Mouse (Mus musculus): ENCODE data around the gene Phc3. TPM values are rescaled to one million over a fixed set of nuclear protein-coding genes. Genes with fewer than 3 reads are reported as not detected.

Phc3 gene
- polyA plus RNA-seq (2014; fragmentation: Nextera tagmentation; extraction: Ambion mirVana) = 6.9 and 7.9 TPM in 2 replicates

- peak within 1 kb of the TSS; percentile 95 for H3K4me3 ChIP-seq (ENCODE audit: low read depth, low read length)
- H3K27ac ChIP-seq (replicated peaks; ENCODE audit: low read depth, low read length) = peak within 1 kb of the TSS; percentile 86
- H3K9me3 ChIP-seq (ENCODE audit: control insufficient read depth, low read length) = no peaks in the 10 kb centered on the region
- H3K27me3 ChIP-seq (replicated peaks; ENCODE audit: control insufficient read depth, insufficient read depth, low read length) = no peaks in the 10 kb centered on the region
- peak within 1 kb of the TSS; percentile 70 for H3K4me2 ChIP-seq (ENCODE audit: low read depth, low read length)
- 1% methylated on average over 15 of the region's 34 CpGs for WGBS
- peaks cover 20% of the 10 kb centered on the region for H3K36me3 ChIP-seq (ENCODE audit: control insufficient read depth, insufficient read depth, low read length)
- peak; percentile 91 for ATAC-seq (ENCODE audit: low read depth)
- H3K9ac ChIP-seq (ENCODE audit: low read depth, low read length) = peak within 1 kb of the TSS; percentile 96
- DNase-seq (ENCODE audit: low spot score) = peak; percentile 98
- peaks cover 17% of the 10 kb centered on the region for H3K4me1 ChIP-seq (ENCODE audit: control insufficient read depth, insufficient read depth, low read length)
Measured at GRCm38 (mm10) chr3:30969104-30969581, at the start of gene Phc3. Gene Phc3 (minus strand): TSS chr3:30969415.

GRCm38 (mm10) chr3:31017652-31018051 is 48.4 kb upstream of the Phc3 start:
- Histone ChIP-seq H3K36me3 (ENCODE audit: control insufficient read depth, insufficient read depth, low read length) (peaks cover 22% of the 10 kb centered on the region; the same call in 1 of the 2 replicates), H3K4me1 (ENCODE audit: control insufficient read depth, insufficient read depth, low read length) (peaks cover 40% of the 10 kb centered on the region), H3K9ac (ENCODE audit: low read depth, low read length) (no peak overlapping the region), H3K4me2 (ENCODE audit: low read depth, low read length) (no peak overlapping the region), H3K9me3 (ENCODE audit: control insufficient read depth, low read length) (no peaks in the 10 kb centered on the region), H3K27ac (replicated peaks; ENCODE audit: low read depth, low read length) (no peak overlapping the region), H3K27me3 (replicated peaks; ENCODE audit: control insufficient read depth, insufficient read depth, low read length) (no peaks in the 10 kb centered on the region), H3K4me3 (ENCODE audit: low read depth, low read length) (no peak overlapping the region)
- no peak for DNase-seq (ENCODE audit: low spot score)
- ATAC-seq (ENCODE audit: low read depth) = no peak
- WGBS = 47% methylated on average over 4 of the region's 4 CpGs

GRCm38 (mm10) chr3:31016594-31017196 is 47.5 kb upstream of the Phc3 start:
- ATAC-seq (ENCODE audit: low read depth) (peak; percentile 7; the same call in 1 of the 2 replicates), DNase-seq (ENCODE audit: low spot score) (no peak)
- no peak overlapping the region for H3K4me2 ChIP-seq (ENCODE audit: low read depth, low read length)
- no peaks in the 10 kb centered on the region for H3K9me3 ChIP-seq (ENCODE audit: control insufficient read depth, low read length)
- no peaks in the 10 kb centered on the region for H3K27me3 ChIP-seq (replicated peaks; ENCODE audit: control insufficient read depth, insufficient read depth, low read length)
- WGBS = 23% methylated on average over 9 of the region's 9 CpGs
- H3K4me1 ChIP-seq (ENCODE audit: control insufficient read depth, insufficient read depth, low read length) = peaks cover 33% of the 10 kb centered on the region
- peaks cover 22% of the 10 kb centered on the region; the same call in 1 of the 2 replicates for H3K36me3 ChIP-seq (ENCODE audit: control insufficient read depth, insufficient read depth, low read length)
- H3K9ac ChIP-seq (ENCODE audit: low read depth, low read length) = no peak overlapping the region
- no peak overlapping the region for H3K4me3 ChIP-seq (ENCODE audit: low read depth, low read length)
- no peak overlapping the region; the same call in 1 of the 2 replicates for H3K27ac ChIP-seq (replicated peaks; ENCODE audit: low read depth, low read length)

- DNase-seq (ENCODE audit: low spot score) = peak; percentile 63
- ATAC-seq (ENCODE audit: low read depth) = peak; percentile 47; the same call in 1 of the 2 replicates
Measured at GRCm38 (mm10) chr3:31015682-31016443, 46.6 kb upstream of the Phc3 start.

GRCm38 (mm10) chr3:31014374-31014773 is 45.2 kb upstream of the Phc3 start:
- H3K9me3 ChIP-seq (ENCODE audit: control insufficient read depth, low read length) = no peaks in the 10 kb centered on the region
- H3K27ac ChIP-seq (replicated peaks; ENCODE audit: low read depth, low read length) = no peak overlapping the region
- ATAC-seq (ENCODE audit: low read depth) (no peak), DNase-seq (ENCODE audit: low spot score) (peak; percentile 50)
- no peak overlapping the region for H3K4me3 ChIP-seq (ENCODE audit: low read depth, low read length)
- no peak overlapping the region for H3K9ac ChIP-seq (ENCODE audit: low read depth, low read length)
- H3K4me2 ChIP-seq (ENCODE audit: low read depth, low read length) = no peak overlapping the region
- WGBS = 67% methylated on average over 2 of the region's 2 CpGs
- H3K36me3 ChIP-seq (ENCODE audit: control insufficient read depth, insufficient read depth, low read length) = peaks cover 6% of the 10 kb centered on the region; the same call in 1 of the 2 replicates
- peaks cover 33% of the 10 kb centered on the region for H3K4me1 ChIP-seq (ENCODE audit: control insufficient read depth, insufficient read depth, low read length)
- no peaks in the 10 kb centered on the region for H3K27me3 ChIP-seq (replicated peaks; ENCODE audit: control insufficient read depth, insufficient read depth, low read length)

More at GRCm38 (mm10) chr3:31015682-31016443, 46.6 kb upstream of the Phc3 start:
- Histone ChIP-seq H3K4me2 (ENCODE audit: low read depth, low read length) (no peak overlapping the region), H3K9ac (ENCODE audit: low read depth, low read length) (no peak overlapping the region), H3K27me3 (replicated peaks; ENCODE audit: control insufficient read depth, insufficient read depth, low read length) (no peaks in the 10 kb centered on the region), H3K4me3 (ENCODE audit: low read depth, low read length) (no peak overlapping the region), H3K27ac (replicated peaks; ENCODE audit: low read depth, low read length) (peak overlapping the region; percentile 21), H3K4me1 (ENCODE audit: control insufficient read depth, insufficient read depth, low read length) (peaks cover 33% of the 10 kb centered on the region), H3K36me3 (ENCODE audit: control insufficient read depth, insufficient read depth, low read length) (peaks cover 20% of the 10 kb centered on the region; the same call in 1 of the 2 replicates), H3K9me3 (ENCODE audit: control insufficient read depth, low read length) (no peaks in the 10 kb centered on the region)
- WGBS = 68% methylated on average over 10 of the region's 10 CpGs

- H3K4me3 ChIP-seq (ENCODE audit: low read depth, low read length) = no peak overlapping the region
- DNase-seq (ENCODE audit: low spot score) (no peak), ATAC-seq (ENCODE audit: low read depth) (no peak)
- H3K4me1 ChIP-seq (ENCODE audit: control insufficient read depth, insufficient read depth, low read length) = peaks cover 9% of the 10 kb centered on the region
- no peak overlapping the region for H3K27ac ChIP-seq (replicated peaks; ENCODE audit: low read depth, low read length)
- peaks cover 4% of the 10 kb centered on the region; the same call in 1 of the 2 replicates for H3K36me3 ChIP-seq (ENCODE audit: control insufficient read depth, insufficient read depth, low read length)
- no peaks in the 10 kb centered on the region for H3K9me3 ChIP-seq (ENCODE audit: control insufficient read depth, low read length)
- 78% methylated on average over 6 of the region's 6 CpGs for WGBS
- no peaks in the 10 kb centered on the region for H3K27me3 ChIP-seq (replicated peaks; ENCODE audit: control insufficient read depth, insufficient read depth, low read length)
- no peak overlapping the region for H3K4me2 ChIP-seq (ENCODE audit: low read depth, low read length)
- no peak overlapping the region for H3K9ac ChIP-seq (ENCODE audit: low read depth, low read length)
Measured at GRCm38 (mm10) chr3:31004320-31005209, 35.4 kb upstream of the Phc3 start.

GRCm38 (mm10) chr3:31001048-31001676 is 31.9 kb upstream of the Phc3 start:
- Histone ChIP-seq H3K27ac (replicated peaks; ENCODE audit: low read depth, low read length) (no peak overlapping the region), H3K36me3 (ENCODE audit: control insufficient read depth, insufficient read depth, low read length) (peaks cover 4% of the 10 kb centered on the region; the same call in 1 of the 2 replicates), H3K9me3 (ENCODE audit: control insufficient read depth, low read length) (no peaks in the 10 kb centered on the region), H3K27me3 (replicated peaks; ENCODE audit: control insufficient read depth, insufficient read depth, low read length) (no peaks in the 10 kb centered on the region), H3K4me3 (ENCODE audit: low read depth, low read length) (no peak overlapping the region), H3K9ac (ENCODE audit: low read depth, low read length) (no peak overlapping the region), H3K4me1 (ENCODE audit: control insufficient read depth, insufficient read depth, low read length) (peaks cover 18% of the 10 kb centered on the region), H3K4me2 (ENCODE audit: low read depth, low read length) (no peak overlapping the region)
- ATAC-seq (ENCODE audit: low read depth) = no peak
- 57% methylated on average over 3 of the region's 3 CpGs for WGBS
- DNase-seq (ENCODE audit: low spot score) = no peak
